Mouse (Mus musculus): ENCODE data around the gene Slc35b1.
A peak's percentile ranks its signal among the peaks of the same experiment; 100 is the strongest.

GRCm38 (mm10) chr11:95432194-95432593 is 47.7 kb downstream of the Slc35b1 start:
- TF ChIP-seq CTCF (IDR thresholded peaks at IDR 0.05; ENCODE audit: low read depth, low read length): peak; percentile 44; the same call in 1 of the 2 replicates
- TF ChIP-seq POLR2A (IDR thresholded peaks at IDR 0.05; ENCODE audit: borderline replicate concordance, low read depth, low read length): no peak
